In genomic region chr6:56560474-56560888, GRCm38 (mm10) we compare ENCODE assay signal across 9 mouse cellular contexts. TPM values are rescaled to one million over a fixed set of nuclear protein-coding genes. Genes with fewer than 3 reads are reported as not detected.
DNase-seq lines count a peak whose midpoint lies in the region; ATAC-seq lines count a peak whose summit lies in the region.
"Had no signal": no experiment of that assay in that cellular context is flagged by ENCODE, and none has a peak within 500 bp of the region (broad histone marks: within the 10 kb centered on the region; RNA-seq: fewer than 3 reads in every experiment).

No protein-coding gene starts in this region.

- ATAC-seq in frontal cortex, adult (ENCODE audit: low TSS enrichment) = peak; percentile 60; the same call in 1 of the 2 replicates
- no peak for ATAC-seq in inflammation-experienced regulatory T-cells, adult 6 months
- ATAC-seq: CD4-positive, CD25-positive, alpha-beta regulatory T cell, adult 4 months had no signal

- DNase-seq in frontal cortex, postnatal 25 days (ENCODE audit: low spot score in 2 of 2) = no peak
- peak; percentile 94 for DNase-seq in cerebellum, adult 11 months
- peak; percentile 33 to 76 for DNase-seq in gastrocnemius, adult 8-10 months (ENCODE audit: low spot score in 2 of 2)
- DNase-seq in left cerebral cortex, adult 11 months (ENCODE audit: low spot score) = peak; percentile 13
- DNase-seq in spleen, adult 12 weeks (ENCODE audit: low spot score) = no peak
- no peak for DNase-seq in thymus, postnatal 14 days

RNA-seq across cellular contexts. Expression of gene Pde1c, which starts 8.4 kb away (rescaled TPM):
- under 1 TPM; 0.46 to 0.87 (median 0.68) TPM for total RNA-seq in gastrocnemius, adult 8-10 months (2022)
- under 1 TPM in 2 of 3 experiments, not detected in 1; 0.11 to 0.36 TPM for polyA plus RNA-seq in inflammation-experienced regulatory T-cells, adult 6 months (2017; shearing (Covaris generic))

Comparison
In these comparisons a context has a peak if more than half of its experiments do, and no peak if none do; other contexts are left out.
1. DNase-seq: peak in cerebellum, adult 11 months (single experiment), gastrocnemius, adult 8-10 months (2 of 2) and left cerebral cortex, adult 11 months (single experiment); none in frontal cortex, postnatal 25 days (0 of 2), spleen, adult 12 weeks (single experiment) and thymus, postnatal 14 days (single experiment).